Mouse (Mus musculus) heart, postnatal 10 days (tissue): ENCODE measurements at regions not wholly inside any gene's neighbourhood (a gene's known extent, or its start where the extent isn't known, plus 50 kb on each side); places are given as distances from the start of the nearest gene placed in this dataset.

Experiments
- DNase-seq, 2 experiments: peaks; one replicate each; pipeline ENCODE4 v3.0.0; 2021
- intact Hi-C: fragments of 180-260 bp; cut with DNase I; formaldehyde crosslinking; loops from one replicate; pipeline ENCODE4 v1.15.1; 2025

- intact Hi-C loops, result no loop called here
- peak; percentile 25 to 45 for DNase-seq
Measured at GRCm38 (mm10) chr5:90164434-90164833, 59.4 kb downstream of the Cox18 start.

GRCm38 (mm10) chr5:90163033-90163859 is 60.6 kb downstream of the Cox18 start:
- intact Hi-C loops, result no loop called here
- no peak for DNase-seq

- intact Hi-C loops, result no loop called here
Measured at GRCm38 (mm10) chr5:90160281-90160680, 63.5 kb downstream of the Cox18 start.

GRCm38 (mm10) chr5:90156522-90156921 is 67.3 kb downstream of the Cox18 start:
- DNase-seq, result no peak
- intact Hi-C loops, result no loop called here

More at GRCm38 (mm10) chr5:90160281-90160680, 63.5 kb downstream of the Cox18 start:
- no peak for DNase-seq

GRCm38 (mm10) chr5:90149611-90150532 is 73.9 kb downstream of the Cox18 start:
- intact Hi-C loops, result no loop called here
- peak; percentile 34 to 47 for DNase-seq

GRCm38 (mm10) chr5:90135971-90136370 is 87.8 kb downstream of the Cox18 start:
- intact Hi-C loops, result no loop called here
- DNase-seq, result no peak

GRCm38 (mm10) chr5:90107036-90107435 is 116.8 kb downstream of the Cox18 start:
- intact Hi-C loops, result no loop called here
- DNase-seq, result no peak

GRCm38 (mm10) chr5:90104672-90105071 is 119.1 kb downstream of the Cox18 start:
- peak in 1 of 2 experiments; percentile 10 for DNase-seq
- intact Hi-C loops, result no loop called here

- intact Hi-C loops, result no loop called here
- no peak for DNase-seq
Measured at GRCm38 (mm10) chr5:90088541-90088940, 135.3 kb downstream of the Cox18 start.

GRCm38 (mm10) chr5:90086491-90086890 is 137.3 kb downstream of the Cox18 start:
- DNase-seq, result peak; percentile 12 to 21
- intact Hi-C loops, result no loop called here

- intact Hi-C loops, result no loop called here
- peak in 1 of 2 experiments; percentile 7 for DNase-seq
Measured at GRCm38 (mm10) chr5:90077025-90077536, 146.7 kb downstream of the Cox18 start.

GRCm38 (mm10) chr5:90075629-90076349 is 148.0 kb downstream of the Cox18 start:
- DNase-seq, result peak; percentile 36 to 38
- intact Hi-C loops, result no loop called here

GRCm38 (mm10) chr5:90071806-90072205 is 152.0 kb downstream of the Cox18 start:
- DNase-seq, result no peak
- intact Hi-C loops, result no loop called here

GRCm38 (mm10) chr5:90068601-90069000 is 155.2 kb downstream of the Cox18 start:
- no peak for DNase-seq
- intact Hi-C loops, result no loop called here

GRCm38 (mm10) chr5:90067817-90068216 is 156.0 kb downstream of the Cox18 start:
- DNase-seq, result no peak
- intact Hi-C loops, result no loop called here

GRCm38 (mm10) chr5:90065884-90066615 is 157.8 kb downstream of the Cox18 start:
- peak; percentile 18 to 28 for DNase-seq
- intact Hi-C loops, result no loop called here

GRCm38 (mm10) chr5:90055686-90056085 is 168.1 kb downstream of the Cox18 start:
- peak in 1 of 2 experiments; percentile 16 for DNase-seq
- intact Hi-C loops, result no loop called here

GRCm38 (mm10) chr5:90052516-90052915 is 169.4 kb upstream of the Adamts3 start:
- intact Hi-C loops, result no loop called here
- no peak for DNase-seq

- intact Hi-C loops, result no loop called here
- no peak for DNase-seq
Measured at GRCm38 (mm10) chr5:90049856-90050255, 166.7 kb upstream of the Adamts3 start.

- no peak for DNase-seq
- intact Hi-C loops, result no loop called here
Measured at GRCm38 (mm10) chr5:90042781-90043180, 159.6 kb upstream of the Adamts3 start.
